Mouse (Mus musculus): ENCODE data around the gene Msh6.
"Not testable (repeated sequence)": the region's sequence is repeated elsewhere in the genome, so short reads cannot be mapped to it uniquely, and the experiment has no call there.

DNA sequence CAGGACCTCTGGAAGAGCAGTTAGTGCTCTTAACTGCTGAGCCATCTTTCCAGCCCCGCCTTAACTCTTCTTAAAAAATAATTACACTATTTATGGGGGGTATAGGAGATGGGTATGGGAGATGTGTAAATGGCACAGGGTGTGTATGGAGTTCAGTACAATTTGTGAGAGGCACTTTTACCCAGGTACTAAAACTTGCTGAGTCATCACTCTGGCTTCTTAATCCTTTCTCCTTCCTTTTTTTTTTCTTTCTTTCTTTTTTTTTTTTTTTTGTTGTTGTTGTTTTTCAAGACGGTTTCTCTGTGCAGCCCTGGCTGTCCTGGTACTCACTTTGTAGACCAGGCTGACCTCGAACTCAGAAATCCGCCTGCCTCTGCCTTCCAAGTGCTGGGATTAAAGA is 2.1 kb downstream of the Msh6 start:
- TF ChIP-seq CTCF (IDR thresholded peaks at IDR 0.05; ENCODE audit: low read depth); EP300 (optimal IDR thresholded peaks at IDR 0.05): not testable (repeated sequence)
